Comparison of ENCODE assay signal across 8 mouse cellular contexts in genomic region chr11:104114690-104115089, GRCm38 (mm10). TPM values are rescaled to one million over a fixed set of nuclear protein-coding genes. Genes with fewer than 3 reads are reported as not detected.
A peak's percentile ranks its signal among the peaks of the same experiment; 100 is the strongest.
DNase-seq lines count a peak whose midpoint lies in the region; ATAC-seq and TF ChIP-seq lines count a peak whose summit lies in the region.

No protein-coding gene starts in this region.

- no peaks in the 10 kb centered on the region for H3K79me2 ChIP-seq in liver, adult 2 months (ENCODE audit: control insufficient read depth, insufficient read depth, low read length)

- 0 out of 2 replicates have a peak, but pooled peaks cover 4% of the 10 kb centered on the region for H3K4me1 ChIP-seq in intestine, embryonic 14.5 days (replicated peaks; ENCODE audit: control insufficient read depth, insufficient read depth, low read length)
- no peaks in the 10 kb centered on the region for H3K4me1 ChIP-seq in liver, adult 2 months (ENCODE audit: control insufficient read depth, insufficient read depth, low read length)
- no peaks in the 10 kb centered on the region for H3K4me1 ChIP-seq in neural tube, embryonic 15.5 days

- DNase-seq in layer of hippocampus, adult 2 months (ENCODE audit: low spot score in 2 of 2) = no peak
- DNase-seq in layer of hippocampus, adult 9-10 months (ENCODE audit: low spot score) = no peak
- DNase-seq in gastrocnemius, postnatal 4 days (ENCODE audit: low spot score in 2 of 2) = peak; percentile 55 to 76
- peak; percentile 93 for DNase-seq in intestine, embryonic 14.5 days (ENCODE audit: low spot score)
- DNase-seq in liver, adult 2 months (ENCODE audit: extremely low read depth, low read depth, low spot score) = peak; percentile 10
- DNase-seq in urinary bladder, postnatal 14 days (ENCODE audit: low spot score) = peak; percentile 64

- H3K4me3 ChIP-seq in layer of hippocampus, adult 2 months = no peak overlapping the region
- no peak overlapping the region for H3K4me3 ChIP-seq in intestine, embryonic 14.5 days (ENCODE audit: low read depth, low read length)
- H3K4me3 ChIP-seq in liver, adult 2 months (ENCODE audit: insufficient read depth, low read depth, low read length) = no peak overlapping the region
- no peak overlapping the region for H3K4me3 ChIP-seq in neural tube, embryonic 15.5 days (replicated peaks)

- 0 out of 2 replicates have a peak, but pooled peaks have one; percentile 7 for TF ChIP-seq CTCF in layer of hippocampus, adult 2 months (conservative IDR thresholded peaks at IDR 0.05)
- no peak for TF ChIP-seq CTCF in liver, adult 2 months (IDR thresholded peaks at IDR 0.05; ENCODE audit: low read depth, low read length)

- TF ChIP-seq POLR2A in liver, adult 2 months (IDR thresholded peaks at IDR 0.05; ENCODE audit: extremely low read depth, insufficient read depth, low read length) = no peak

- H3K9ac ChIP-seq in intestine, embryonic 14.5 days (ENCODE audit: low read length) = no peak overlapping the region
- H3K9ac ChIP-seq in liver, adult 2 months (ENCODE audit: low read depth, low read length) = no peak overlapping the region
- no peak overlapping the region for H3K9ac ChIP-seq in neural tube, embryonic 15.5 days (replicated peaks)

- no peaks in the 10 kb centered on the region for H3K9me3 ChIP-seq in intestine, embryonic 14.5 days (ENCODE audit: control insufficient read depth, low read length)
- no peaks in the 10 kb centered on the region for H3K9me3 ChIP-seq in neural tube, embryonic 15.5 days (replicated peaks)

- 0% methylated on average over 7 of the region's 7 CpGs for WGBS in intestine, embryonic 14.5 days
- WGBS in liver, adult 2 months = 6% methylated on average over 7 of the region's 7 CpGs
- 7% methylated on average over 7 of the region's 7 CpGs for WGBS in neural tube, embryonic 15.5 days

- no peak overlapping the region for H3K4me2 ChIP-seq in intestine, embryonic 14.5 days (ENCODE audit: low read length)
- no peak overlapping the region for H3K4me2 ChIP-seq in neural tube, embryonic 15.5 days

- no peak overlapping the region for H3K27ac ChIP-seq in layer of hippocampus, adult 2 months
- no peak overlapping the region for H3K27ac ChIP-seq in intestine, embryonic 14.5 days (ENCODE audit: low read depth)
- no peak overlapping the region for H3K27ac ChIP-seq in liver, adult 2 months (replicated peaks; ENCODE audit: insufficient read depth, low read depth, low read length)
- no peak overlapping the region for H3K27ac ChIP-seq in neural tube, embryonic 15.5 days (replicated peaks)

- H3K27me3 ChIP-seq in intestine, embryonic 14.5 days (replicated peaks; ENCODE audit: control insufficient read depth, insufficient read depth, low read length) = no peaks in the 10 kb centered on the region
- no peaks in the 10 kb centered on the region for H3K27me3 ChIP-seq in liver, adult 2 months (ENCODE audit: control insufficient read depth, insufficient read depth, low read length)
- H3K27me3 ChIP-seq in neural tube, embryonic 15.5 days (replicated peaks) = no peaks in the 10 kb centered on the region

- no peaks in the 10 kb centered on the region for H3K36me3 ChIP-seq in intestine, embryonic 14.5 days (ENCODE audit: control insufficient read depth, insufficient read depth, low read length)
- no peaks in the 10 kb centered on the region for H3K36me3 ChIP-seq in liver, adult 2 months (ENCODE audit: control insufficient read depth, insufficient read depth, low read length)
- H3K36me3 ChIP-seq in neural tube, embryonic 15.5 days = no peaks in the 10 kb centered on the region

- ATAC-seq in common myeloid progenitor, adult 5-6 weeks (replicated peaks; ENCODE audit: low read depth, poor library complexity, severe bottlenecking) = peak; percentile 85
- peak; percentile 88 for ATAC-seq in intestine, embryonic 14.5 days (replicated peaks; ENCODE audit: low FRiP score, low TSS enrichment, low read depth)
- ATAC-seq in neural tube, embryonic 15.5 days (ENCODE audit: low FRiP score) = peak; percentile 68; the same call in 1 of the 2 replicates

RNA-seq across cellular contexts. Expression of gene Crhr1, which starts 18.0 kb away (rescaled TPM):
- 1 to 10 TPM; 6.3 to 9.2 TPM for total RNA-seq in layer of hippocampus, adult 2 months (2021)
- total RNA-seq in common myeloid progenitor, adult 5-6 weeks (2017) = not detected in 2 replicates
- not detected for total RNA-seq in gastrocnemius, postnatal 4 days (2021)
- 0.12 and 0.26 TPM in 2 replicates for polyA plus RNA-seq in intestine, embryonic 14.5 days (2014; fragmentation: Nextera tagmentation; extraction: Ambion mirVana)
- not detected in 2 replicates for total RNA-seq in liver, adult 2 months (2014; rRNA removed)
- polyA plus RNA-seq in liver, adult 2 months (2012; rRNA removed) = 0.04 TPM in 1 of 2 replicates, not detected in the other
- 5.6 and 6.6 TPM in 2 replicates for polyA plus RNA-seq in neural tube, embryonic 15.5 days (2015; fragmentation: Nextera tagmentation; extraction: Ambion mirVana)

Comparison
In these comparisons a context has a peak if more than half of its experiments do, and no peak if none do; other contexts are left out.
1. DNase-seq: peak in gastrocnemius, postnatal 4 days (2 of 2), intestine, embryonic 14.5 days (single experiment), liver, adult 2 months (single experiment) and urinary bladder, postnatal 14 days (single experiment); none in layer of hippocampus, adult 2 months (0 of 2) and layer of hippocampus, adult 9-10 months (single experiment).
2. Peak in every context shown above with its lines, with median percentiles within 50 percentile points of each other: ATAC-seq.